Mouse (Mus musculus) c-Kit-positive CD71-negative TER-119-negative erythroid progenitor cells, embryonic 14.5 days (primary cell): ENCODE data around the gene Mettl1.
A peak's percentile ranks its signal among the peaks of the same experiment; 100 is the strongest.
"Not testable (repeated sequence)": the region's sequence is repeated elsewhere in the genome, so short reads cannot be mapped to it uniquely, and the experiment has no call there.

Experiments used
- DNase-seq: peaks from one replicate; pipeline ENCODE4 v3.0.0-alpha.2; 2013; ENCODE audit warnings: low read depth

Mettl1 gene

DNA sequence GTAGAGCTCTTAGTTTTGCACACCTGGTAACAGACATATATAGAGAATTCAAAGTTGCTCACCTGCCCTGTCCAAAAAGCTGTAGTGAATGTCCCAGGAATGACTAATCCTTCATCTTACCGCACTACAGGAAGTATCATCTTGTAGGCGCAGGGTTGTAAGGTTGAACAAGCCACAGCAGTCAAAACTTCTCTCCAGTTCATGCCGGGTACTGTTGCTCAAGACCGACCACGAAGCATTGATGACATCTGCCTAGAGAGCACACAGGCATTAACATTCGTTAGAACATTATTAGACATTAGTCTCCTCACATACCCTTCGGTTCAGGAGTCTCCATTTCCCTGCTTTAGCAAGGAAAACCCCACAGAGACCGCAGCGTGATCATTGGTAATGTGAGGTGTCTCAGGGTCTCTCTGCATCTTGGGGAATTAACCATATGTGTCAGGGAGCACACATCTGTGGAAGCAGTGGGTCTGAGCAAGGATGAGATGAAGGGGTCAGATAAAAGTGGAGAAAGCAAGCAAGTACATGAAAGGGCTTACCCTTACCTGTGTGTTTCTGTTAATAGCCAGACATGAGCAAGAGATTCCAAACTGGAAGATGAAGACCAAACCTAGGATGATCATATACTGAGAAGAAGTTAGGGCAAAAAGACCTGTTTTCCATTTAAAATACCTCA lies 27.3 kb downstream of the Mettl1 start:
- no peak for DNase-seq

GRCm38 (mm10) chr10:127069281-127070189 lies 28.3 kb downstream of the Mettl1 start:
- DNase-seq = no peak

GRCm38 (mm10) chr10:127070190-127071121 lies 29.2 kb downstream of the Mettl1 start, which contains the start of gene Tspan31:
Tspan31 (minus strand) TSS chr10:127070264.
- peak; percentile 92 for DNase-seq

DNA sequence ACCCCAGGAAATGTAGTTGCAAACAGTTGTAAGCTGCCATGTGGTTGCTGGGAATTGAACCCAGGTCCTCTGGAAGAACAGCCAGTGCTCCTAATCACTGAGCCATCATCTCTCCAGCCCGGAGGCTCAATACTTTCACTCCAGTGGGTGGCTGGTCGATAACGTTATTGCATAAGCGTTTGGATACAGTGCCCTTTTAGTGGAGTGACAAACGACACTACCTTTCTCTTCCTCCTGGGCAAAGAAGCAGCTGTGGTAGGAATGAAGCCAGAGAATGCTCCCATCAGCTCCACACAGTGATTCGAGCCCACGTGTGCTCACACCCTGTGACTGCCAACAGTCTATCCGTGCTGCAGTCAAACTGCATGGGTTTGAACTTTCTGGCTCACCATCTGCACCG lies 30.0 kb downstream of the Mettl1 start:
- no peak for DNase-seq

DNA sequence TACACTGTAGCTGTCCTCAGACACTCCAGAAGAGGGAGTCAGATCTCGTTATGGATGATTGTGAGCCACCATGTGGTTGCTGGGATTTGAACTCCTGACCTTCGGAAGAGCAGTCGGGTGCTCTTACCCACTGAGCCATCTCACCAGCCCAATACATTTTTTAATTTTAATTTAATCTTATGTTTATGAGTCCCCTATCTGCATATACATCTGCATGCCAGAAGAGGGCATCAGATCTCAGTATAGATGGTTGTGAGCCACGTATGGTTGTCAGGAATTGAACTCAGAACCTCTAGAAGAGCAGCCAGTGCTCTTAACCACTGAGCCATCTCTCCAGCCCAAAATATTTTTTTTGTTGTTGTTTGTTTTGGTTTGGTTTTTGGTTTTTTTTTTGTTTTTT lies 31.1 kb downstream of the Mettl1 start:
- DNase-seq = not testable (repeated sequence)

DNA sequence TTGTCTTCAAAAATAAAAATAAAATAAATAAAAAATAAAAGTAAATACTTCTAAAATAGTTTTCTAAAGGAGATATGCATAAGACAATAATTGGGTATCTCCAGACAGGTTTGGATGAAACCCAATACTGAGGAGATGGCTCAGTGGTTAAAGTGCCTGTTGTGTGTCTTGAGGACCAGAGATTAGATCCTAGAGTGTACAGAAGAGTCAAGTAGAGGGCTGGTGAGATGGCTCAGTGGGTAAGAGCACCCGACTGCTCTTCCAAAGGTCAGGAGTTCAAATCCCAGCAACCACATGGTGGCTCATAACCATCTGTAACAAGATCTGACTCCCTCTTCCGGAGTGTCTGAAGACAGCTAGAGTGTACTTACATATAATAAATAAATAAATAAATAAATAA lies 31.8 kb downstream of the Mettl1 start:
- DNase-seq = not testable (repeated sequence)

- no peak for DNase-seq
Measured at GRCm38 (mm10) chr10:127073981-127074380, 32.8 kb downstream of the Mettl1 start.

DNA sequence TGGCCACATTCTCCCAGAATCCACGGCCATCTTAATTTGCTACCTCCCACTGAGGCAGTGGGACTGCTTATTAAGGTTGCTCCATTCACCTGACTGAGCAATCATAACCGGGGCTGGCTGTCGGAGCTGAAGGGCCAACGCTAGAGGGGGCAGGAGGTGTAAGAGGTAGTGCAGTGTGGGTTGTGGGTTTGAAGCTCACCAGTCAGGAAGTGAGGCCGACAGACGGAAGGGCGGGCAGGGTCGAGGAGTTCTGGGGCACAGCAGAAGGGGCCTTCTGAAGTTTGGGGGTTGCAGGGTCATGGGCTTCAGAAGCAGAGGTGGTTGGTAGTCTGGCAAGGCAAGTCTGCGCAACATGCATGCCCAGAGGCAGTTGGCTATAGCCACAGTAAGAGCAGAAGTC lies 33.9 kb downstream of the Mettl1 start, which contains the start of gene Agap2:
Gene Agap2 (plus strand): TSS at position 205 of the 400 bp plus-strand sequence.
- DNase-seq = peak; percentile 53

DNA sequence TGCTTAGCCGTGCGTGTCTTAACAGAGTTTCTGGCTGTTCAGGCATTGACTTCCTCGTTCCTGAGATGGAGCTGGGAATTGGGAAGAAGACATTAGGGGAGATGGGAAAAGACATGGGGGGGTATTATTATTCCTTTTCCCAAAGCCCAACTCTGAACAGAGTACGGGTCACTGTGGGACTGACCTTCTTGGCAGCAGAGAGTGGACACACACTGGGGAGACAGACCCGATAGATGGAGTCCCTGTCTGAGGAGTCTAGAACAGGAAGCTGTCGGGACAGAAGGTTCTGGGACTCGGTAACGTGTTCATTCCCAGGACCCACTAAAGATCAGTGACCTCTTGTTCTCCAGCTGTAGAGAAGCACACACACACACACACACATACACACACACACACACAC lies 34.4 kb downstream of the Mettl1 start:
- DNase-seq = no peak

DNA sequence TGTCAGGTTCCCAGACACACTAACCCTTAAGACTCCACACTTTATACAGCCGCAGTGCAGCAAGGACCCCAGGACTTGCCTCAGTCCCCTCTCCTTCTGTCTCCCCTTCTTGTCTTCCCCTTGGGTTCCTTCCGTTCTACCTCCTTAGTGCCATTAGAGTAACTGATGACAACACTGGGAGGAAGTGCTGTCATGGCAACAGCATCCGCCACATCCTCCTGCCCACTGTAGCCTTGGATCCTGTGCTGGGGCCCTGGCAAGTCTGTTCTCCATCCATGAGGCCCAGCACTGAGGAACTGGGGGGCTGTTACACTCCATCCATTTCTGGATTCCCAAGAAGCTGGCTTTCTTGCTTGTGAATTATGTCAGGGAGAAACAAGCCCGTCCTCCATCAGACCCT lies 34.9 kb downstream of the Mettl1 start:
- no peak for DNase-seq

GRCm38 (mm10) chr10:127077515-127077914 lies 36.3 kb downstream of the Mettl1 start:
- no peak for DNase-seq

- DNase-seq = no peak
Measured at GRCm38 (mm10) chr10:127078001-127078676, 36.9 kb downstream of the Mettl1 start.

DNA sequence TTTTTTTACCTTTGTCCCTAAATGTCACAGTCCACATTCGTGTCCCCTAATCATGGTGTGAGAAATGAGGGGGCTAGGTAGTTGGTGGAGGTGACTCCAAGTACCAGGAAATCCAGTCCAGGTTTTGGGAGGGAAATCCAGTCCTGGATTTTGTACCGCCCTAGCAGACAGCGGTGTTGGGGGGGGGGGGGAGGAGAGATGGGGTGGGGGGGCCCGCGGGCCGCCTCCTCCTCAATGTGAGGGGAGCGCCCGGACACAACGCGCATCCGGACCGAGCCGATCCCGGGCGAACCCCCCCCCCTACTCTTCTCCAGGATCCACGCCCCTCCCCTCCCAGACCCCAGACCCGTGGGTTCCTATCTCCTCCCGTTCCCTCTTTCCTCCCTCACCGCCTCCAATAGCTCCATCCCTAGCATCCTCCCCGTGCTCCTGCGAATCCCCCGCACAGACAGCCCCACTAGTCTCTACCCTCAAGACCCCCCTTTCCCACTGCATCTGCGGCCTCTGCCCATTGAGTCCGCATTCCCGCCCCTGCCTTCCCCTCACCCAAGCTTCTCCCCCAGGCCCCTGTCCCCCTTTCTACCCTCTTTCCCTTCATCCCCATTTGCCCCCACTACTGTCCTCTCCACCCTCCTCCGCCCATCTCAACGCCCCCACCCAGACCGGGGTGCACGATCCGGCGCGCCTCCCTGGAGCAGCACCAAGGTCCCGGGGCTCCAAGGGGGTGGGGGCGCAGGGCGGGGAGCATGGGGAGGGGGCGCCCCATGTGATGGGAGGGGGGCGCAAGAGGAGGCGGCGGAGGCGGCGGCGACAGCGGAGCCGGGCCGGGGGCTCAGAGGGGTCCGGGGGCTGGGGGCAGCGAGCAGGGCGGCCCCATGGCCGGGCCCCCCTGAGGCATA lies 37.7 kb downstream of the Mettl1 start:
- DNase-seq = no peak

DNA sequence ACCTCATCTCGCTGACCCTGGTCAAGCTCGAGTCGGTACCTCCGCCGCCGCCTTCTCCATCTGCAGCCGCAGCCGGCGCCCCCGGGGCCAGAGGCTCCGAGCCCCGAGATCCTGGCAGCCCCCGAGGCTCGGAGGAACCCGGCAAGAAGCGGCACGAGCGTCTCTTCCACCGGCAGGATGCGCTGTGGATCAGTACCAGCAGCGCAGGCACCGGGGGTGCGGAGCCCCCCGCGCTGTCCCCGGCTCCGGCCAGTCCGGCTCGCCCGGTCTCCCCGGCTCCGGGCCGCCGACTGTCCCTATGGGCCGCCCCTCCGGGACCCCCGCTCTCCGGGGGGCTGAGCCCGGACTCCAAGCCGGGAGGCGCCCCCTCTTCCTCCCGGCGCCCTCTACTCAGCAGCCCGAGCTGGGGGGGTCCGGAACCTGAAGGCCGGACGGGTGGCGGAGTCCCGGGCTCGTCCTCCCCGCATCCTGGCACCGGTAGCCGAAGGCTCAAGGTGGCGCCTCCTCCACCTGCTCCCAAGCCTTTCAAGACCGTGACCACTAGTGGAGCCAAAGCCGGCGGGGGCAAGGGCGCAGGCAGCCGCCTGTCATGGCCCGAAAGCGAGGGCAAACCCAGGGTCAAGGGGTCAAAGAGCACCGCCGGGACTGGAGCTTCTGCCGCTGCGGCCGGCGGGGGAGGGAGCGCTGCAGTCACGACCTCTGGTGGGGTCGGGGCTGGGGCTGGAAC lies 38.6 kb downstream of the Mettl1 start:
- no peak for DNase-seq

GRCm38 (mm10) chr10:127080901-127081780 lies 39.9 kb downstream of the Mettl1 start:
- no peak for DNase-seq

GRCm38 (mm10) chr10:127081996-127082620 lies 40.9 kb downstream of the Mettl1 start:
- no peak for DNase-seq

DNA sequence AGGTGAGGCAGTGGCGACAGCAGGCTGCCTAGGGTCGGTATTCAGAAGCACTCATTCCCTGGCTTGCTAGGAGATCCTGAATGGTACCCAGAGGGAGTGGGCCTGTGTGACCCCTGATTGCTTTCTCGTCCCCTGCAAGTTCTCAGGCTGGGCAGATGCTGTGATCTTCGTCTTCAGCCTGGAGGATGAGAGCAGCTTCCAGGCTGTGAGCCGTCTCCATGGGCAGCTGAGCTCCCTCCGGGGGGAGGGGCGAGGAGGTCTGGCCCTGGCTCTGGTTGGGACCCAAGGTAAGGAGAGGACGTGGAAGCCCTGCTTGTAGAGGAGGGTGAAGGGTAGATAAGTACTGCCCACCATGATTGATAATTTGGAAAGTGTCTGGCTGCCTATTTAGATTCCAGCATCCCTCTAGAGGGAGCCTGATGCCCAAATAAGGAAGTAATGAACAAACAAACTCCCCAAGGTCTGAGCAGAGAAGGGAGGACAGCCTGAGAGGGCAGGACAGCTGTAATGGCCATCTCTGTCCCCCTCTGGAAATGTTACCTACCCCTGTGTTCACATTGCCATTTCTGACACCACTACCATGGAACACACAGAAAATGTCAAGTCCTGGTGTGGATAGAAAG lies 42.2 kb downstream of the Mettl1 start:
- DNase-seq = no peak

- no peak for DNase-seq
Measured at GRCm38 (mm10) chr10:127083915-127084306, 42.7 kb downstream of the Mettl1 start.
